Mouse (Mus musculus) midbrain, postnatal 0 days (tissue): ENCODE results near the gene Hsp90aa1. TPM values are rescaled to one million over a fixed set of nuclear protein-coding genes. Genes with fewer than 3 reads are reported as not detected.
A peak's percentile ranks its signal among the peaks of the same experiment; 100 is the strongest.
"Not testable (repeated sequence)": the region's sequence is repeated elsewhere in the genome, so short reads cannot be mapped to it uniquely, and the experiment has no call there.

Experiments
- ATAC-seq: fragments of 200-750 bp; cut with Nextera tagmentation; 2 replicates; pipeline ENCODE4 v1.8.0; 2017; ENCODE audit warnings: moderate number of reproducible peaks, mild to moderate bottlenecking, moderate TSS enrichment, moderate library complexity; ENCODE audit not compliant: low FRiP score
- DNase-seq: peaks from one replicate; pipeline ENCODE4 v3.0.0-alpha.2; 2015; ENCODE audit warnings: low spot score
- H3K27ac ChIP-seq: fragments of 300-500 bp; sonication (generic); 2 replicates; pipeline ENCODE4 v1.5.1; 2014; ENCODE audit warnings: low read depth, mild to moderate bottlenecking, low read length, mixed read lengths
- H3K27me3 ChIP-seq: fragments of 300-500 bp; sonication (generic); 2 replicates; pipeline ENCODE4 v1.6.1; 2014; ENCODE audit warnings: low read length, control low read depth, mixed read lengths; ENCODE audit not compliant: insufficient read depth
- H3K36me3 ChIP-seq: fragments of 300-500 bp; sonication (generic); 2 replicates; pipeline ENCODE4 v1.6.1; 2014; ENCODE audit warnings: low read length, control low read depth, mixed read lengths; ENCODE audit not compliant: insufficient read depth
- H3K4me1 ChIP-seq: fragments of 300-500 bp; sonication (generic); 2 replicates; pipeline ENCODE4 v1.6.1; 2014; ENCODE audit warnings: mild to moderate bottlenecking, control low read depth, antibody characterized with exemption, low read length, mixed read lengths; ENCODE audit not compliant: insufficient read depth
- H3K4me2 ChIP-seq: fragments of 300-500 bp; sonication (generic); 2 replicates; pipeline ENCODE4 v1.6.1; 2014; ENCODE audit warnings: low read depth, mild to moderate bottlenecking, low read length, mixed read lengths; ENCODE audit not compliant: poor library complexity, severe bottlenecking
- H3K4me3 ChIP-seq: fragments of 300-500 bp; sonication (generic); 2 replicates; pipeline ENCODE4 v1.5.1; 2014; ENCODE audit warnings: low read depth, mild to moderate bottlenecking, low read length, moderate library complexity
- H3K9ac ChIP-seq: fragments of 300-500 bp; sonication (generic); replicated peaks from 2 replicates; pipeline ENCODE4 v1.6.1; 2014; ENCODE audit warnings: mild to moderate bottlenecking, low read length, moderate library complexity, mixed read lengths; ENCODE audit not compliant: poor library complexity, severe bottlenecking
- H3K9me3 ChIP-seq: fragments of 300-500 bp; sonication (generic); 2 replicates; pipeline ENCODE4 v1.6.1; 2016; ENCODE audit warnings: low read length, control low read depth
- CTCF ChIP-seq: IDR thresholded peaks from 2 replicates; pipeline ENCODE4 v1.5.1; 2016; ENCODE audit warnings: antibody characterized with exemption, mild to moderate bottlenecking
- WGBS: fragments of 180-500 bp; shearing (Covaris S2); extraction: QIAGEN DNeasy Blood & Tissue Kit; methylation state at CpG from one replicate; pipeline ENCODE4 v1.1.7; 2014; 5-methylcytosine and 5-hydroxymethylcytosine counted together
- polyA plus RNA-seq: library from polyadenylated mRNA; unstranded; fragments of >200 nt; fragmentation: Nextera tagmentation; extraction: Ambion mirVana; gene quantifications from 2 replicates; pipeline ENCODE4 v1.2.1, GENCODE M21; 2015
- total RNA-seq: library from RNA; depleted of rRNA; stranded (reverse); fragments of >200 nt; gene quantifications from 2 replicates; pipeline ENCODE4 v1.2.3, GENCODE M21; 2014

Hsp90aa1 gene
- total and polyA plus RNA-seq, 2 experiments from 2014 or later: 567 to 1,620 TPM

DNA sequence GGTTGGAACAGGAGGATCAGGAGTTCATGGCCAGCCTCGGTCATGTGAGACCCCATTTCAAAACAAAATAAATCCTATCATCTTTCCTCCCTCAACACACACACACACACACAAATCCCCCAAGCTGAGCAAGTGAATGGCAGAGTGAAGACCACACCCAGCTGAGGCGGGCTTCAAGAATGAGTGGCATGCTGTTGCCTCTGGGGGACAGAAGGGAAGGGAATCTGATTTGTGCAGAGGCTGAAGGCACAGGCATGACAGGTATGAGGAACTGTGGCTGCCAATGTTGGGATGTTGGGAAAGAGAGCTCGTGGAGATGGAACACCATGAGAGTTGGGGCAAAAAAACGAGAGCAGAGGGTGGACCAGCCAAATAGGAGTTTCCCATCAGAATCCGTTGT lies 8.7 kb upstream of the Hsp90aa1 start:
- Histone ChIP-seq H3K4me1 (no peaks in the 10 kb centered on the region), H3K9me3 (no peaks in the 10 kb centered on the region), H3K27ac (no peak overlapping the region), H3K4me2 (no peak overlapping the region), H3K27me3 (no peaks in the 10 kb centered on the region), H3K4me3 (no peak overlapping the region), H3K36me3 (no peaks in the 10 kb centered on the region), H3K9ac (no peak overlapping the region)
- ATAC-seq: no peak
- 76% methylated on average over 5 of the region's 5 CpGs for WGBS
- TF ChIP-seq CTCF: no peak
- no peak for DNase-seq

DNA sequence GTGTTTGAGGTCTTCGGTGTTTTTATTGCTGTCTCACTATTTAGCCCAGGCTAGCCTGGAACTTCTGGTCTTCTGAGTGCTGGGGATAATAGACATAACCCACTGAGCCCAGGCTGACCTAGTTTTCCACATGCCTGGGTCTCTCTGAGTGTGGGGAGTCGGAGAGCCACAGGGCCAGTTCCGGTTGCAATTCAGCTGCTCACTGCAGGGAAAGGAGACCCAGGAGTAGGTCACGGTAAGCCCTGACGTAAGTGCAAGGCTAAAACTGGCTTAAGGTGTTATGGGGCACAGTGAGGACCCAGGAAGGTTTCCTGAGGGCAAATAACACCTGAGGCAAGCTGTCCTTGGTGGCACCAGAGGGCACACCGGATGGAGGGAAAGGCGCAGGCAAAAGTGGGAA lies 4.9 kb upstream of the Hsp90aa1 start:
- DNase-seq: no peak
- H3K9me3 ChIP-seq: no peaks in the 10 kb centered on the region

GRCm38 (mm10) chr12:110706337-110707231 lies 4.1 kb upstream of the Hsp90aa1 start:
- DNase-seq: peak; percentile 69
- Histone ChIP-seq H3K9me3 (no peaks in the 10 kb centered on the region), H3K27me3 (no peaks in the 10 kb centered on the region), H3K4me2 (peak overlapping the region; percentile 63), H3K27ac (peak overlapping the region; percentile 26; the same call in 1 of the 2 replicates), H3K4me3 (peak overlapping the region; percentile 32), H3K9ac (0 out of 2 replicates have a peak overlapping the region, but pooled peaks have one; percentile 5), H3K4me1 (no peaks in the 10 kb centered on the region), H3K36me3 (no peaks in the 10 kb centered on the region)
- WGBS: 1% methylated on average over 27 of the region's 27 CpGs
- no peak for TF ChIP-seq CTCF
- peak; percentile 47; the same call in 1 of the 2 replicates for ATAC-seq

More for the DNA sequence above, 4.9 kb upstream of the Hsp90aa1 start:
- TF ChIP-seq CTCF: no peak
- H3K4me1 ChIP-seq: no peaks in the 10 kb centered on the region
- H3K36me3 ChIP-seq: no peaks in the 10 kb centered on the region
- no peak overlapping the region for H3K4me3 ChIP-seq
- H3K27ac ChIP-seq: no peak overlapping the region
- WGBS: 82% methylated on average over 7 of the region's 7 CpGs
- H3K27me3 ChIP-seq: no peaks in the 10 kb centered on the region
- H3K4me2 ChIP-seq: no peak overlapping the region
- H3K9ac ChIP-seq: no peak overlapping the region
- ATAC-seq: no peak

GRCm38 (mm10) chr12:110705419-110705818 lies 2.9 kb upstream of the Hsp90aa1 start:
- H3K4me2 ChIP-seq, H3K27ac ChIP-seq, ATAC-seq, H3K9me3 ChIP-seq, H3K4me3 ChIP-seq, H3K36me3 ChIP-seq, DNase-seq, H3K27me3 ChIP-seq, H3K4me1 ChIP-seq, H3K9ac ChIP-seq: not testable (repeated sequence)
- 89% methylated on average over 4 of the region's 4 CpGs for WGBS

DNA sequence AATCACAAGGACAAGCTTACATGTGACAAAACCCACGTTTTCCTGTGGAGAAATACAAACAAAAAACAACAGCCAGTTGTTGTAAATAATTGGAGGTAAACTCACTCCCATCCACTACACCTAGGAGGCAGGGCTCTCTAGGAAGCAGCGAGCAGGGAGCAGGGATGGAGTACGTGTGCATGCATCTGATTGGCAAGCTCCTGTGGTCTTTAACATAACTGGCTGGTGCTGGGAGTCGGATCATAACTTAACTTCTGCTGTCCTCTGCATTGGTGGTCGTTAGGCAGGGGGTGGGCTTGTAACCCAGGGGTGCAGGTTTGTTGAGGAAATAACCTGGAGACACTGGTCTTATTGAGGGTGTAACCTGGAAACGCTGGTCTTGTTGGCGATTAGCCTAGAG lies 1.2 kb upstream of the Hsp90aa1 start:
- H3K4me1 ChIP-seq: no peaks in the 10 kb centered on the region
- no peak overlapping the region for H3K9ac ChIP-seq
- ATAC-seq (no peak), DNase-seq (no peak)
- H3K9me3 ChIP-seq: no peaks in the 10 kb centered on the region
- H3K4me2 ChIP-seq: no peak overlapping the region
- H3K36me3 ChIP-seq: no peaks in the 10 kb centered on the region
- TF ChIP-seq CTCF: no peak
- no peaks in the 10 kb centered on the region for H3K27me3 ChIP-seq
- H3K4me3 ChIP-seq: no peak overlapping the region
- 72% methylated on average over 7 of the region's 7 CpGs for WGBS
- H3K27ac ChIP-seq: no peak overlapping the region

DNA sequence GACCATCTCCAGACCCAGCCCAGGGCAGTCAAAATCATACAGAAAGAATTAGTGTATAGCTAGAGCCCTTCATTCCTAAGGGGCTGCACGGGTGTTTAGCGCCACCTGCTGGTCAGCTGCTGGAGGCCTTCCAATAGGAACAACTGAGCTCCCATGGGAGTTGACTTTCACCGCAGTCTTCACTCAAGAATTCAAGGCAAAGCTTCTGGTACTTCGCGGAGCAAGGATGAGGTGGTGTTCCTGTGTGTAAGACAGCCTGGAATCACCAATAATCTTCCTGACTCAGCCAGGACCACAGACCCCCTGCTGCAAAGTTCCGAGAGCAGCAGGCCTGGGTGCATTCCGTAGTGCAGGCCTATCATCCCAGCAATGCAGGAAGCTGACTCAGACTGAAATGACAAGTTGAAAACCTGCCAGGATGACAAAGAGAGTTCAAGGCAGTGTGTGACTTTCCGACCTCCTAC lies 512 bp upstream of the Hsp90aa1 start:
- peak; percentile 93 for DNase-seq
- no peak overlapping the region for H3K27ac ChIP-seq
- TF ChIP-seq CTCF: peak; percentile 95
- H3K4me1 ChIP-seq: no peaks in the 10 kb centered on the region
- H3K27me3 ChIP-seq: no peaks in the 10 kb centered on the region
- 33% methylated on average over 8 of the region's 8 CpGs for WGBS
- H3K9me3 ChIP-seq: no peaks in the 10 kb centered on the region
- no peaks in the 10 kb centered on the region for H3K36me3 ChIP-seq
- 0 out of 2 replicates have a peak, but pooled peaks have one; percentile 52 for ATAC-seq
- H3K9ac ChIP-seq: no peak overlapping the region
- H3K4me3 ChIP-seq: no peak overlapping the region
- no peak overlapping the region for H3K4me2 ChIP-seq

GRCm38 (mm10) chr12:110701363-110701762 lies 1.2 kb downstream of the Hsp90aa1 start:
- H3K27ac ChIP-seq, H3K9ac ChIP-seq, H3K4me1 ChIP-seq, H3K9me3 ChIP-seq, DNase-seq, H3K36me3 ChIP-seq, ATAC-seq, H3K4me3 ChIP-seq, H3K4me2 ChIP-seq, H3K27me3 ChIP-seq: not testable (repeated sequence)
- WGBS: 36% methylated on average over 2 of the region's 3 CpGs
